Mouse (Mus musculus) cerebellum, adult 18-20 months (tissue): ENCODE data around the gene Lrrc56.
"Not testable (repeated sequence)": the region's sequence is repeated elsewhere in the genome, so short reads cannot be mapped to it uniquely, and the experiment has no call there.

Source experiments
- DNase-seq, 2 experiments: peaks; one replicate each; pipeline ENCODE4 v3.0.0; 2021

Lrrc56 gene

DNA sequence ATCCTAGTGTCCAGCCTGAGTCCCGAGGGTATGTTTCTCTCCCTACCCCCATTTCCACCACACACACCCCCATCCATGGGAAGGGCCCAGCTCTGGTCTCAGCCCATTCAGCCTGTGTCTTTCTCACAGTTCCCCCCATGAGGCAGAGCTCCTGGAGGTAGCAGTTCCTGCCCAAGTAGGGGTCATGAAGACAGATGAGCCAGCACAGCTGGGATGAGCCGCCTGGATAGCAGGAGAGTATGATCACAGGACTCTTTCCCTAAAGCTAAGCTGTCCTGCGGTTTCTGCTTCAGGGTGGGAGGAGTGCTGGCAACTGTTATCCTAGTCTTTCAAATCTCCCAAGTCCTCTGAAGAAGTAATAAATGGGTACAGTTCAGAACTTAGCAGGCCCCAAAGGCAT, 24.2 kb downstream of the Lrrc56 start:
- no peak for DNase-seq

DNA sequence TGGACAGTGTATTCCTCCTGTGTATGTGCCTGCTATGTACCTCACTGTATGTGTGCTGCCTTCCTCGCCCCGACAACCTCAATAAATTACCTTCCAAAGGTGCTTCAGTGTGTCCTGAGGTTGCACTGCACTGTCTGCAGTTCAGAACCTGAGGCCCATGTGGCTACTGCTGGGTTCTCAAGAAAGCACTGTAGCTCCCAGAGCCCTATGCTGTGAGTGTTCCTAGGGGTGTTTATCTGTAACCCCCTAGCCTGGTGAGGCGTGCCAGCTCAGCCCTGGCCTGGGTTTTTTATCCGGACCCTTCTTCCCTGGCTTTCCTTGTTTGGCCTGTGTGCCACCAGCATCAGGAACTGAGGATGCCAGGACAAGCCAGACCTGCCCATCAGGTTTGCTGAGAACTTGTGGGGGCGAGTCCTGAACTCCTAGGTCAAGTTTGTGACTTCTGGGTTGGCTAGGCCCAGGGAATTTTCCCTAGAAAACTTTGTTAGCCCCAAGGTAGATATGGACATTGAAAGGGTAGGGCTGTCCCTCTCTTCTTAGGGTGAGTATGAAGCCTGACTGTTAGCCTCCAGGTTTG, 24.7 kb downstream of the Lrrc56 start:
- no peak for DNase-seq

DNA sequence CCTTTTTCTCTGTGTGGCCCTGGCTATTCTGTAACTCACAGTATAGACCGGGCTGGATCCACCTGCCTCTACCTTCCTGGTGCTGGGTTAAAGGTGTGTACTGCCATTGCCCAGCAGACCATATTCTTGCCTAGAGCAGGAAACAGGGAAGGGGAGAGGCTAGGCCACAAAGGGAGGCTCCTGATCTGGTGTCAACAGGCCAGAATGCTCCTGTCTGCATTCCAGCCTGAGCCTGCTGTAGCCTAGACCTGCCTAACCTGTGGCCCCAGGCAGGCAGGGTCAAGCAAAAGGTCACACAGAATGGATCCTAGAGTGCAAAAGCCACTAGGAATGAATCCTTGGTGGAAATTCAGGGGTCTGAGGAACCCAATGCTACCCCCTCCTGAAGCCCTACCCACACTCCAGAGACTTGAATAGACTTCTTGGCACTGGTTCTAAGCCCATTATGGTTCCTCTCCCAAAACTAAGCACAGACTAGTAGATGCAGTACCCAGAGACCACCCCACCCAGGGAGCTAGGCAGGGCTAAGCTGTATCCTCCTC, 25.7 kb downstream of the Lrrc56 start:
- DNase-seq: no peak

DNA sequence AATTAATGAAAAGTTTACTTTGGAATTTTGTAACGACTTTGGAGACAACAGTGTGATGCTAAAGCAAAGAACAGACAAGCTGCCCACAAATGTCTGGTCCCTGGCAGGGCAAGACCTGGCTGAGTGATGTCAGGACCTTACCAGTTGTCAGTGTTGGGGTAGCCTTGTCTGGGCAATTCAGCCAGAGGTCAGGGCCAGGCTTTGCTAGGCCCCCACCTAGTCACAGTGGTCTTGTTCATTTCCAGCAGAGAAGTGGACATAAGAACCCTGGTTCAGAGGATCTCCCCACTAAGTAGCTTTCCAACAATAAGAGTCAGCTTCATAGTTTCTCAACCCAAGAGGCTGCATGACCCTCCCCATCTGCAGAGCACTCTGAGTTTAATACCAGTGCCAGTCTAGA, 26.4 kb downstream of the Lrrc56 start:
- DNase-seq: no peak

DNA sequence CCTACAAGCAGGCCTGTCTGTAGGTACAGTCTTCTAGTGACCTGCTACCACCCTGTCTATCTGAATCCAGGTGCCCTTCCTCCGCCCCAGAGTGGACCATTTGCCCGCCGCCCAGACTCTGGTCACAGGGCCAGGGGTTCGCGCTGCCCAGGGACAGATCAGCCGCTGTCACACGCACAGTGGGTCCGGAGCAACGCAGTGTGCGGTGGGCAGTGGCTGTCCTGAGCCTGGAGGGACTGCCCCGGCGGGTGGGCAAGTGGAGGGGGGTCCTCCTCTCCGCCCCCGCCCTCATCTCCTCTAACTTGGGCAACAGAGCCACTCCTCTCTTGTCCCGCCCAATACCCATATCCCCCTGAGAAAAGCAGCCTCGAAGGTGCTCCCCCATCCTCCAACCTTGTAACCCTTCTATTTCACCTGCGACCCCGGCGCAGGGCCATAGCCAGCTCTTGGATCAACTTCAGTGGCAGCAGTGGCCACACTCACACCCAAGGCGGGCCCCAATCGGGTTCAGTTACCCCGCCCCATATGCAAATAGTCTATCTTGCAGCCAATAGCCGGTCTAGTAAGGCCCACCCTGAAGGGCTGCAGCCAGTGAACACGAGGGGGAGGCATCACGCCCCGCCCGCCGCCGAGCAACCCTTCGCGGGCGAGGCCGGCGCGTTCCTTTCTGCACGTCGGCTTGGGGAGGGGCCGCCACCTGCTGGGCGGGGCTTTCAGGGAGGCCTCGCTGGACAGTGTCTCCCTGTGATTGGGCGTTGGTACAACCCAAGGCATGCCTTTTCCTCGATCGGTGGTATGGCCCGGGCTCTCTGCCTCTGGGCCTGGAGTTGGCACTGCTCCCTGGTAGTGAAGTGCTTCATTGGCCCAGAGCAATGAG, 27.5 kb downstream of the Lrrc56 start:
- peak; percentile 86 to 92 for DNase-seq

DNA sequence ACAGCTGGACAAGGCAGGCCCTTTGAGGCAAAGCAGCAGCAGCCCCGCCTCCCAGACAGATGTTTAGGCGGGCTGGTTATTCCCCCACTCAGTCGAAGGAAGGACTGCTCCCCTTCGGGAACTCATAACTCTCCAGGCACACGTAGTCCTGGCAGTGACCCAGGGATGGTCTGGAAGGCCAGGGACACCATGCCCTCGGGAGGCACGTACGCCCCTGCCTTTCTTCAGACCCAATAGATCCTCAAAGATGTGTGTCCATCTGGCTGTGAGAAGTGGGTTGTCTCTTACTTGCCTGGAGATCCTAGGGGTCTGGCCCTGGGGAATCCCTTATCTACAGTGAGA, 28.1 kb downstream of the Lrrc56 start:
- DNase-seq: no peak

DNA sequence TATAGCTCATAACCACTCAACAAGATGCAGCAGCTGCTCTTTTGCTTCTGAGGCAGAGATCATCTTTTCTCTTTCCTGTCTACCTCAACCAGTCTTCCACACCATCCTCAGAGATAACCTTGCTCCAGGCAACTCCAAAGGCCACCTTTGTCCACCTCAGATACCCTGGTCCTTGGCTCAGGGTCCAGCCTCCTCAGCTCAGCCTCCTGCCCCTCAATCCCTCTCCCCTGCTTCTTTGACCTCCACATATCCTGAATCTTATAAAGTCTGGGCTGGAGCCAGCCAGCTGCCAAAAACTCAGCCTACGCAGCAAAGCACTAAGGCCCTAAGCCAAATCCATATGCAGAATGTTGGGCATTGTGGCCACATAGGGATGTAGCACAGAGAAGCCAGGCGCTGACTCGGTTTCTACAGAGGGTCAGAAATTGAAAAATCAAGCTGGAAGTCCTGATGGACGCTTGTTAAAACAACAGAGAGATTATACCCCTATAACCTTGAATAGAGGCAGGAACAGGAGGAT, 28.8 kb downstream of the Lrrc56 start:
- DNase-seq: no peak

DNA sequence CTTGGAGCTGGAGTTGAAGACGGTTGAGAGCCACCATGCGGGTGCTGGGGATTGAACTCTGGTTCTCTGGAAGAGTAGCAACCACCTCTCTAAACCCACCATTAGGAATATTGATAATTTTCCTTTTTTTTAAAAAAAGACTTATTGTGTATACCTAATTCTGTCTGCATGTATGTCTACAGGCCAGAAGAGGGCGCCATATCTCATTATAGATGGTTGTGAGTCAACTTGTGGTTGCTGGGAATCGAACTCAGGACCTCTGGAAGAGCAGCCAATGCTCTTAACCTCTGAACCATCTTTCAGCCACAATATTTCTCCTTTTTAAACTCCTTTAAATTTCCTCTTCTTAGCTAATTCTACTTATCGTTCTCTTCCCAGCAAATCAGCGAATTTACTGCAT, 32.6 kb downstream of the Lrrc56 start:
- no peak for DNase-seq

DNA sequence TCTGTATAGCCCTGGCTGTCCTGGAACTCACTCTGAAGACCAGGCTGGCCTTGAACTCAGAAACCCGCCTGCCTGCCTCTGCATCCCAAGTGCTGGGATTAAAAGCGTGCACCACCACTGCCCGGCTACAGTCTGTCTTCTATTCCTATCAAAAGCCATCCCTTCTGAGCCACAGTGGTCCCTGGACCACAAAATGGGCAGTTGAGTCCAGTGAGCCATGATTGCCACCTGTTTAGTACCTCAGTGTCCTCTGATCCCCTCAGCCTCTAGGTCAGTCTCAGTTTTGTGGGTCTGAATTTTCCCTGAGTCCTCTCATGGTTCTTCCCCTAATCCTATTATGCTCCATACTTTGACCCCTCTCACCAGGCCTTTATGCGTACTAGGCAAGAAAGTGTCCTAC, 33.8 kb downstream of the Lrrc56 start:
- no peak for DNase-seq

DNA sequence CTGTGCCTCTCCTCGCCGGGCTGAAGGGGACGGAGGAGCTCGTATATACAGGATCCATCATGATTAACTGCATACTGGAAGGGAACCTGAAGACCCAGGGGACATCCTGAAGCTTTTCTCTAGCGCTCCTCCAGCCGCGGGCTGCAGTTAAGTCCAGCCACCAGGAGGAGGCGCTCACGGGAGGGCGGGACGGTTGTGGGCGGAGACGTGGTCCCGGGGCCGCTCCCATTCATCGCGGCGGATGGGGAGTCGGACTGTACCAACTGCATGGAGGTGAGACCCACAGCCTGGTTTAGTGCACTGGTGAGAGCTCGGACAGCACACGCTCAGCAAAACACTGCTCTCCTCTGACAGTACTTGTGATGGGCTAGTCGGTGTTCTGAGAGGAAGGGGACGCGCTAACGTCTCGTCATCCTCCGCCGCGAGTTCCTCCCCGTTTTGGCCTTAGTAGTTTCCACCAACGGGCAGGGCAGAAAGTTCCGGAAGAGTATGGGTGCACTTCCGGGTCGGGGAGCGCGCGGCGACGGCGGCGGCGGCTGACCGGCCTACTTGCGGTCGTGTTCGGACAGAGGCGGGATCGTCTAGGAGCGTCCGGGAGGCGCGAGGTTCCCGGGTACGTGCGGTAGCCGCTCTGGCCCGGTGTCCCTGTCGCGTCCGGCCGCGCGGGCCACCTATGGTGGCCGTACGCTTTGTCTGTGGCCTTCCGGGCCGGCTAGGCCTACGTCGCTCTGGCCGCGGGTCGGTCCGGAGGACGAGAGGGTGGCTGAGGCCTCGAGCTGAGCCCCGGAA, 34.5 kb downstream of the Lrrc56 start, which contains the start of gene Phrf1:
Gene Phrf1, plus strand, starts transcription at position 506 of the 789 bp plus-strand sequence.
- DNase-seq: peak; percentile 89 to 97

DNA sequence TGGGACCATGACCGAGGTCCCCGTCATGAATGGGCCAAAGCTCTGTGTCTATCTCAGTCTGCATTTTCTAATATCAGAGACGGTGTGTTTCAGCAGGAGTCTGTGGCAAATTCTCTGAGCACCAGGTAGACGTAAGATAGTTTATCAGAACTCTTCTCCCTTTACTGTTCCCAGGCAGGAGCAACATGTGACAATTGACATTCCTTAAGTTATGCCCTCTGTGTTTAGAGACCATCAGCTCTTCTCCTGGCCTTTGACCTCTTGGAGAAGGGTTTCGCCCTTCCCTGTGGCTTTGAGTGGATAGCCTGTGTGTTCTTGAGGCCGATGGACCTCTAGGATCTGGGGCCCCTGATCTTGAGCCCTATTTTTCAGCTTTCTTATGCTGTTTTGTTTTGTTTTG, 35.7 kb downstream of the Lrrc56 start:
- no peak for DNase-seq

DNA sequence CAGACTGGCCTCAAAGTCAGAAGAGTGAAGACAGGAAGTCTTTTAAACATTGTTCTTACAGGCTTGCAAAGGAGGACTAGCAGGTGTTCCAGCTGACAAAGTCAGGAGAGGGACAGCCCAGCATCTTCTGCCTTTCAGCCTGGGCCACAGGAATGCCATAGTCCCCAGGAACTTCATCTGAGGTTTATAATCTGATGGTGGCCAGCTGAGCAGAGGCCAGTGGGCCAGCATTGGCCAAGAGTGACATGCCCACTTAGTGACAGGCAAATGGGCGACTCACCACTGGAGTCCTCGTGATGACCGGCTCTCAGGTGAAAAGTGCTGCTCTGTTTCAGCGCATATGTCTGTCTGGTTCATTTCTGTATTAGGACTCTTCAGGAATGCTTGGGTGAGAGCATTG, 36.6 kb downstream of the Lrrc56 start:
- DNase-seq: no peak

DNA sequence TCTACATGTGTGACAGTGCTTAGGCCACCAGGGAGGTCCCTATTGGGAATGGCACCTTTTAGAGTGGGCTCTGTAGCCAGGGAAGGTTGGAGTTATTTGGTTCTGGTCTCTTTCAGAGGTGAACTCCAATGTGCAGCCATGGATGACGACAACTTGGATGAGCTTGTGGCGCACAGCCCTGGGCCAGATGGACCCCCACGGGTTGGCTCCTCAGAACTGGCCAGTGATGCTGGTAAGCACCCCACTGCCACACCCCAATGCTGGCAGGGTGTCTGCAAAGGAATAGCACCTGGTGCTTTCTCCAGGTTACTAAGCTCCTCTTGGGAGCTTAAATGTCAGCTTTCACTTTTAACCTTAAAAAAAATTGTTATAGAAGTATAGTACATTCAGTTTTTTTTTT, 37.2 kb downstream of the Lrrc56 start:
- peak; percentile 34 to 40 for DNase-seq

DNA sequence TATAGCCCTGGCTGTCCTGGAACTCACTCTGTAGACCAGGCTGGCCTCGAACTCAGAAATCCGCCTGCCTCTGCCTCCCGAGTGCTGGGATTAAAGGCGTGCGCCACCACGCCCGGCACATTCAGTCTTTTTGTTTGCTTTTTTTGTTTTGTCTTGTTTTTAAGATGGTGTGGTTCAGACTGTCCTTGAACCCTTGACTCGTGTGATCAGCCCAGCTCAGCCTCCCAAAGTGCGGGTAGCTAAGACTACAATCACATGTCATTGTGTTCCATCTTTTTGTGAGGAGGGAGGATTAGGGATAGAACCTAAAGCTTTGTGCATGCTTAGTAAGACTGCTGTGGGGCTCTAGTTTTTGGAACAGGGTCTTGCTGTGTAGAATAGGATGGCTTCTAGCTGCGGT, 37.6 kb downstream of the Lrrc56 start:
- no peak for DNase-seq

DNA sequence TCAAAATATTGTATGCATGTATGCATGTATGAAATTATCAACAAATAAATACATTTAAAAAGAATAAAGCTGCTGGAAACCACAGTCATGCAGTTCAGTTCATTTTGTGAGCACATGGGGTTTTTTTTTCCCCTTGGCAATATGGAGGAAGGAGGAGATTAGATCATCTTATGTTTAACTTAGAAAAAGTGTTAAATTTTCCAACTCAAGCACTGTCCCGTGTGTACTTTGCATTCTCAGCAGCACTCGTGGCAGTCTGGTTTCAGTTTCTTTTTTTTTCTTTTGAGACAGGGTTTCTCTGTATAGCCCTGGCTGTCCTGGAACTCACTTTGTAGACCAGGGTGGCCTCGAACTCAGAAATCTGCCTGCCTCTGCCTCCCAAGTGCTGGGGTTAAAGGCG, 56.5 kb downstream of the Lrrc56 start:
- not testable (repeated sequence) for DNase-seq

DNA sequence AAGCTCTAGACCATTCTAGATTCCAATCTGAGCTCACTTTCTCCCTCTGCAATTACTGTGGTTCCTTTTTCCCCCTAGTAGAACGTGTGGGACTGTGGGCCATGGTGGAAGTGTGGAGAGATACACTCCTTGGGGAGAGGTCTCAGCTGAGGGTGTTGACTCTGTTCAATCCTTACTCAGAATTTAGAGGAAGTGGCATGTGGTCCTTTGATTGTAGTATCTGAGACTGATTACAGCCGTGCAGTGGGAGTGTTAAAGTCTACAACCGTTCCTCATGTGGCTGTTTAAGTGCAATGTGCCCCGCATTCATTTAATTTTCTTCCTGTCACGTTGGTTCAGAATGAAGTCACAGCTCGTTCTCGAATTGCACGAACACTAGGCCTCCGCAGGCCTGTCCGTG, 62.2 kb downstream of the Lrrc56 start:
- no peak for DNase-seq
